Mouse (Mus musculus) kidney, embryonic 15.5 days (tissue): ENCODE results near the gene Zscan10. TPM values are rescaled to one million over a fixed set of nuclear protein-coding genes. Genes with fewer than 3 reads are reported as not detected.
A peak's percentile ranks its signal among the peaks of the same experiment; 100 is the strongest.

Experiments
- ATAC-seq: fragments of 200-750 bp; cut with Nextera tagmentation; replicated peaks from 2 replicates; pipeline ENCODE4 v1.8.0; 2017; ENCODE audit warnings: moderate TSS enrichment; ENCODE audit not compliant: low FRiP score
- H3K27ac ChIP-seq: fragments of 300-500 bp; sonication (generic); 2 replicates; pipeline ENCODE4 v1.5.1; 2015; ENCODE audit warnings: mild to moderate bottlenecking, inconsistent platforms
- H3K27me3 ChIP-seq: fragments of 300-500 bp; sonication (generic); 2 replicates; pipeline ENCODE4 v1.6.1; 2015; ENCODE audit warnings: inconsistent platforms
- H3K36me3 ChIP-seq: fragments of 300-500 bp; sonication (generic); 2 replicates; pipeline ENCODE4 v1.6.1; 2015; ENCODE audit warnings: inconsistent platforms
- H3K4me1 ChIP-seq: fragments of 300-500 bp; sonication (generic); 2 replicates; pipeline ENCODE4 v1.6.1; 2015; ENCODE audit warnings: inconsistent platforms
- H3K4me2 ChIP-seq: fragments of 300-500 bp; sonication (generic); 2 replicates; pipeline ENCODE4 v1.6.1; 2015; ENCODE audit warnings: moderate library complexity, mild to moderate bottlenecking, inconsistent platforms
- H3K4me3 ChIP-seq: fragments of 300-500 bp; sonication (generic); replicated peaks from 2 replicates; pipeline ENCODE4 v1.5.1; 2015; ENCODE audit warnings: mild to moderate bottlenecking, inconsistent platforms
- H3K9ac ChIP-seq: fragments of 300-500 bp; sonication (generic); 2 replicates; pipeline ENCODE4 v1.6.1; 2015; ENCODE audit warnings: mild to moderate bottlenecking, inconsistent platforms
- H3K9me3 ChIP-seq: fragments of 300-500 bp; sonication (generic); replicated peaks from 2 replicates; pipeline ENCODE4 v1.6.1; 2016; ENCODE audit warnings: inconsistent platforms
- WGBS: fragments of 180-500 bp; shearing (Covaris S2); methylation state at CpG from one replicate; pipeline ENCODE4 v1.1.7; 2015; ENCODE audit warnings: mixed read lengths; 5-methylcytosine and 5-hydroxymethylcytosine counted together
- polyA plus RNA-seq: library from polyadenylated mRNA; unstranded; fragments of >200 nt; fragmentation: Nextera tagmentation; extraction: Ambion mirVana; gene quantifications from 2 replicates; pipeline ENCODE4 v1.2.1, GENCODE M21; 2015

Zscan10 gene
- polyA plus RNA-seq, result not detected in 2 replicates

- peak within 1 kb of the TSS; percentile 79 for H3K4me2 ChIP-seq
- H3K27me3 ChIP-seq, result no peaks in the 10 kb centered on the region
- no peak for ATAC-seq
- WGBS, result 53% methylated on average over 15 of the region's 15 CpGs
- H3K4me1 ChIP-seq, result peaks cover 28% of the 10 kb centered on the region
- peak within 1 kb of the TSS; percentile 50 for H3K4me3 ChIP-seq
- no peaks in the 10 kb centered on the region for H3K9me3 ChIP-seq
- no peaks in the 10 kb centered on the region for H3K36me3 ChIP-seq
- peak within 1 kb of the TSS; percentile 94 for H3K27ac ChIP-seq
- H3K9ac ChIP-seq, result no peak within 1 kb of the TSS
Observed at GRCm38 (mm10) chr17:23600641-23601622, at the start of gene Zscan10. Gene Zscan10, plus strand, starts transcription at chr17:23600856.

- under 1% methylated on average over 15 of the region's 15 CpGs for WGBS
- H3K9me3 ChIP-seq, result no peaks in the 10 kb centered on the region
- H3K9ac ChIP-seq, result peak overlapping the region; percentile 57
- peaks cover 16% of the 10 kb centered on the region for H3K36me3 ChIP-seq
- H3K4me2 ChIP-seq, result peak overlapping the region; percentile 83
- H3K27ac ChIP-seq, result peak overlapping the region; percentile 88
- H3K4me1 ChIP-seq, result peaks cover 23% of the 10 kb centered on the region
- H3K4me3 ChIP-seq, result peak overlapping the region; percentile 69
- no peaks in the 10 kb centered on the region for H3K27me3 ChIP-seq
- peak; percentile 20 for ATAC-seq
Observed at GRCm38 (mm10) chr17:23550856-23551255, 49.8 kb upstream of the Zscan10 start.

DNA sequence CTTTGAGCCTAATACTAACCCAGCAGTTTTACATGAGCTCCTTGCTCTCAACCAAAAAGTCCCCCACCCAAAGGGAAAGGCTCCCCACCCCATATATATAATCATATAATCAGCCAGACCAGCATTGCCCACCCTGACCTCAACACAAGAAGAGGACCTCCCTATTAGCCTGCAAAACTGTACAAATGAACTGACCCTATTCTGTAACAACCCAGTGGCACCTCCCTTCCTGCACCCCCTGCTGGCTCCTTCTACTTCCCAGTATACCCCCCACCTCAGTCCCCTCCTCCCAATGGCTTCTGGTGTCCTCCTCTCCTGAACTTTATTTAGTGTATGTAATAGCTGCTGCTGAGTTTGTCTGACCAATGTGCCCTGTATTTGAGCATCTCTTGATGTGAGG is 49.2 kb upstream of the Zscan10 start:
- Histone ChIP-seq H3K4me3 (peak overlapping the region; percentile 69), H3K27me3 (no peaks in the 10 kb centered on the region), H3K9ac (peak overlapping the region; percentile 57; the same call in 1 of the 2 replicates), H3K4me1 (peaks cover 23% of the 10 kb centered on the region), H3K27ac (no peak overlapping the region), H3K36me3 (peaks cover 20% of the 10 kb centered on the region), H3K9me3 (no peaks in the 10 kb centered on the region), H3K4me2 (peak overlapping the region; percentile 83)
- no peak for ATAC-seq

DNA sequence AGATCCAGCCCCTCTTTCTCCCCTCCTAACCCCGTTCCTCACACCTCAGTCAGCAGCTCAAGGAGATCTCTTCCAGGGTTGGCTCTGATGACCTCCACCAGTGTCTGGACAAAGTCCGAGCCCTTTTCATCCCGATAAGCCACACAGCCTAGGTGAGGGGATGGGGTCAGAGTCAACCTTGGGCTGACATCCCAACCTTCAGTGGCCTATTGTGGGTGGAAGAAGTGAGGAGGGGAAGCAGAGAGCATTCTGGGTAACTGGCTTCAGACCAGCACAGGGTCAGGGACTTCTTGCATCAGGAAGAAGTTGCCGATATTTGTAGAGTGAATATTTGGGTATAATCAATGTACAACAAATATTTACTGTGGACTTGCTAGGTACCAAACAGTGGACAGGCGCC is 48.7 kb upstream of the Zscan10 start:
- Histone ChIP-seq H3K4me1 (peaks cover 23% of the 10 kb centered on the region), H3K4me3 (no peak overlapping the region), H3K27me3 (no peaks in the 10 kb centered on the region), H3K9me3 (no peaks in the 10 kb centered on the region), H3K4me2 (no peak overlapping the region), H3K36me3 (peaks cover 26% of the 10 kb centered on the region), H3K9ac (no peak overlapping the region), H3K27ac (no peak overlapping the region)
- no peak for ATAC-seq
- 65% methylated on average over 5 of the region's 5 CpGs for WGBS

DNA sequence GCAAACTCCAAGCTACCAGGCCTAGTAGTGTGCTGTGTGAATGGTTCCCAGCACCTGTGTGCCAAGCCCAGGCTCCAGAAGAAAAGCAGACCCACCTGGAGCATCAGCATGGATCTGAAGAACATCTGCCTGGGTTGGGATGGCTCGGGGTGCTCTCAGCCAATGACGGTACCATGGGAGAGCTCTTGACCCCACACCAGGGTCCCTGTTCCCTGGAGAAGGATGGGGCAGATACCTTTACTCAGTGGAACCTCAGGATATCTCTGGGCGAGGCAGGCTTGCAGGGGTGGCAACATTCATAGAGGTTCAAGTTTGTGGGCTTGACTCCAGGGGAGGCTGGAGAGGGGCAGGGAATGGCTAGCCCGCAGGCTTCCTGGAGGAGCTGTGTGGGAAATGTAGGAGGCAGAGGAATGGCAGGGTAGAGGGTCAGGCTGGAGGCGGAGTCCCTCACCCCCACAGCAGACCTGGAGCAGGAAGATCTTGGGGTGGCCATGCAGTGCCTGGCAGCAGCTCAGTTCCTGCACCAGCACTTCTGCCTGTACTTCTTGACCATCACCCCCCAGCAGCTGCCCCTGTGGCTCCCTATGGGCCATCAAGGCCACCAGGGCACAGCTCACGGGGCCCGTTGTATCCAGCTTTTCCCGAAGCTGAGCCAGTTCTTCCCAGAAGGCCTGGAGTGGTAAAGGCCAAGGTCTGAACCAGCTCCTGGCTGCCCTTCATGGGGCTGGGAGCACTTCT is 47.6 kb upstream of the Zscan10 start:
- H3K36me3 ChIP-seq, result peaks cover 37% of the 10 kb centered on the region
- no peak for ATAC-seq
- no peaks in the 10 kb centered on the region for H3K9me3 ChIP-seq
- H3K4me3 ChIP-seq, result no peak overlapping the region
- 87% methylated on average over 8 of the region's 8 CpGs for WGBS
- H3K4me1 ChIP-seq, result peaks cover 23% of the 10 kb centered on the region
- H3K4me2 ChIP-seq, result no peak overlapping the region
- H3K9ac ChIP-seq, result no peak overlapping the region
- H3K27me3 ChIP-seq, result no peaks in the 10 kb centered on the region
- H3K27ac ChIP-seq, result no peak overlapping the region

GRCm38 (mm10) chr17:23553634-23554120 is 47.0 kb upstream of the Zscan10 start:
- H3K27ac ChIP-seq, result no peak overlapping the region
- no peaks in the 10 kb centered on the region for H3K27me3 ChIP-seq
- no peak overlapping the region for H3K9ac ChIP-seq
- H3K4me2 ChIP-seq, result no peak overlapping the region
- no peaks in the 10 kb centered on the region for H3K9me3 ChIP-seq
- ATAC-seq, result no peak
- H3K36me3 ChIP-seq, result peaks cover 43% of the 10 kb centered on the region
- no peak overlapping the region for H3K4me3 ChIP-seq
- H3K4me1 ChIP-seq, result peaks cover 23% of the 10 kb centered on the region
- WGBS, result 71% methylated on average over 1 of the region's 1 CpGs

DNA sequence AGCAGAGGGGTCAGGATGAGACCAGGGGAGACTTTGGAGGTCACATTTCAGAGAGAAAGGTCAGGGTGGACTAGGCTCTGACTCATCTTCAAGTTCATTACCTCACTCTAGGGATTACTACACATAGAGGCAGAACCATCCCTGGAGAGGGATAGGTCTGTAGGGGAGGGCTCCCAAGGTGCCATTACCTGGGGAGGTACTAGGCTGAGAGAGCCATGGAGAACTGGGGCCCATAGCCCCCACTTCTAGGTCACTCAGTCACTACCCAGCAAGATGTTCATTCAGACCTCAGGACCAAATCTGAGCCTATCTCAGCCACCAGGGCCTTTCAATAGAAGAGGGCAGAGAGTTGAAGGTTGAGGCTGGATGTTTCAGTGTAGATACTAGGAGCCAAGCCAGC is 46.3 kb upstream of the Zscan10 start:
- Histone ChIP-seq H3K4me2 (no peak overlapping the region), H3K4me3 (no peak overlapping the region), H3K27me3 (no peaks in the 10 kb centered on the region), H3K4me1 (peaks cover 18% of the 10 kb centered on the region), H3K9me3 (no peaks in the 10 kb centered on the region), H3K9ac (no peak overlapping the region), H3K27ac (no peak overlapping the region), H3K36me3 (peaks cover 49% of the 10 kb centered on the region)
- ATAC-seq, result no peak

DNA sequence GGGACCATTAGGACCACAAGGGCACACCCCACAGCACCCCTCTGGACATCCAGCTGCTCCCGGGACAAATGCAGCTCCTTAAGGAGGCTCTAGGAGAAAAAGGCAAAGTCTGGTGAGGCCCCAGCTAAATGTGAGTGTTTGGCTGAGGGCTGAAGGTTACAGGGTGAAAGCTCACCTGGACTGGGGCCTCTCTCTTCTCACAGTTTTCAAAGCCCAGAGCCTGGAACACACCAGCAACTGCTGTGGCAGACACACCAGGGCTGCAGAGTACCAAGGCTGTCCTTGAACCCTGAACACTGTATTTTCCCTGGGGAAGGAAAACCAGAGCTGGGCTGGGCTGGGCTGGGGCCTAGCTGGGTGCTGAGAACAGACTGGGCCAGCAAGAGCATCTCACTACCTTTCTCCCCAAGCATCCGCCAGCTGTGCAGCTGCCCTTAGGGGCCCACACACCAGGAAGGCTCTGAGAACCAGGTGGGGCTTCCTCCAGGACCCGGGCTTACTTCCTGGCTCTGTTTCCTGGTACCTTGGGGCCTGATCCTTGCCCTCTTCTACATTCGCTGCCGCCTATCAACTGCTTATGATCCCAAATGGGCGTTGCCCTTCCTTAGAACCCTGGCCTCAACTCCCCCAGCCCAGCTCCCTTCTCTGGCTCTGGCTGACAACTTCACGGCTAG is 45.3 kb upstream of the Zscan10 start:
- H3K27ac ChIP-seq, result no peak overlapping the region
- 72% methylated on average over 7 of the region's 7 CpGs for WGBS
- H3K36me3 ChIP-seq, result peaks cover 58% of the 10 kb centered on the region
- H3K4me2 ChIP-seq, result no peak overlapping the region
- H3K4me1 ChIP-seq, result peaks cover 14% of the 10 kb centered on the region
- H3K4me3 ChIP-seq, result no peak overlapping the region
- H3K27me3 ChIP-seq, result no peaks in the 10 kb centered on the region
- H3K9ac ChIP-seq, result no peak overlapping the region
- ATAC-seq, result no peak
- no peaks in the 10 kb centered on the region for H3K9me3 ChIP-seq

GRCm38 (mm10) chr17:23559767-23560166 is 40.9 kb upstream of the Zscan10 start:
- peaks cover 67% of the 10 kb centered on the region for H3K36me3 ChIP-seq
- H3K27me3 ChIP-seq, result no peaks in the 10 kb centered on the region
- H3K4me2 ChIP-seq, result no peak overlapping the region
- H3K27ac ChIP-seq, result no peak overlapping the region
- 64% methylated on average over 11 of the region's 11 CpGs for WGBS
- peaks cover 15% of the 10 kb centered on the region for H3K4me1 ChIP-seq
- no peak overlapping the region for H3K9ac ChIP-seq
- H3K9me3 ChIP-seq, result no peaks in the 10 kb centered on the region
- ATAC-seq, result no peak
- H3K4me3 ChIP-seq, result no peak overlapping the region

DNA sequence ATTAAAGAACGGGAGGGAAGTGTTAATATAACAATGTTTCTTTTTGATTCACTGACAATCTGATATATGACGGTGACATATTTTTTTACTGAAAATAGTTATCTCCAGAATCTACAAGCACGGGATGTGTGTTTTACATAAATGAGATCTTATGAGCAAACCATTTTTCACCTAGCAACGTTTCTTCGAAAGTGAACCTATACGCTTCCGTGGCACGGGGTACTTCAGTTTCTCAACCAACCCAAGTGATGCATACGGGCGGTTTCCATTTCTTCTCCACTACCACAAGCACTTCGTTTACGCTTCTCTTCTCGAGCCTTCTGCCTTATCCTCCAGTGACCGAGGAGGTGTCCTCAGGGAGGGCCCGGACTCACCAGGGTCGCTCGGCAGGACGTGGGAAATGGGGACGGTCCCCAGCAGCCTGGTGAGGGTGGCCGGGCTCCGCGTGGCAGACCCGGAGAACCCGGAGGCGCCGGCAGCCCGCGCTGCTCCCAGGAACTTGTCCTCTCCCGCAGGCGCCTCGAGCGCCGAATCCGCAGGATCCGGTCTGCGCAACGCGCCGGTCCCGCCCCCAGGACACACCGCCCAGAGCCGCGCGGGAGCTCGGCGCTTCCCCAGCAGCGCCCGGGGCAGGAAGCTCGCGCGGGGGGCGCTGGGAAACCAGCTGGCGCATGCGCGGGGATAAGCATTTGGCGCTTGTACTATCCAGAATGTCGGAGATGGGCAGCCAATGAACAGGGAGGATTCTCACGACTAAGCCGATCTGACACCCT is 36.9 kb upstream of the Zscan10 start, which contains the start of gene Zfp213:
Zfp213 (minus strand) TSS at position 644 of the 773 bp plus-strand sequence.
- H3K4me2 ChIP-seq, result peak within 1 kb of the TSS; percentile 70
- H3K9me3 ChIP-seq, result no peaks in the 10 kb centered on the region
- H3K4me3 ChIP-seq, result peak within 1 kb of the TSS; percentile 65
- H3K27ac ChIP-seq, result peak within 1 kb of the TSS; percentile 95
- WGBS, result under 1% methylated on average over 52 of the region's 59 CpGs
- no peaks in the 10 kb centered on the region for H3K27me3 ChIP-seq
- peaks cover 28% of the 10 kb centered on the region for H3K36me3 ChIP-seq
- peak within 1 kb of the TSS; percentile 79 for H3K9ac ChIP-seq
- H3K4me1 ChIP-seq, result peaks cover 16% of the 10 kb centered on the region
- peak; percentile 97 for ATAC-seq

DNA sequence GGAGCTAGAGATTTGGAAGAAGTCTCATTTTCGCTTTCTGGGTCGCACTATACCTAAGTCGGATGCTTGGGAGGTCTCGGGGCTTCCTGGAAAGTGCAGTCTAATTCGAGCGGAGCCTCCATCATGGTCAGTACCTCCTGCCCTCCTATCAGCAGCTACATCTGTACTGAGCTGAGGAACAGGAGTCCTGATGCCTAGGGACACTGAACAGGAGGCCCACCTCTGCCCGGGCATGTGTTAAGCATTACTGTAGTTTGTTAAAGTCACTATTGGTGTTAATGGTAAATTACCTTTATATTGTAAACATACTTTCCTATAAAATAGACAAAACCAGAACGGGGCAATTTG is 36.3 kb upstream of the Zscan10 start:
- peaks cover 16% of the 10 kb centered on the region for H3K4me1 ChIP-seq
- H3K27me3 ChIP-seq, result no peaks in the 10 kb centered on the region
- peak overlapping the region; percentile 70 for H3K4me2 ChIP-seq
- ATAC-seq, result peak; percentile 84
- H3K27ac ChIP-seq, result peak overlapping the region; percentile 95
- peaks cover 23% of the 10 kb centered on the region for H3K36me3 ChIP-seq
- H3K9ac ChIP-seq, result peak overlapping the region; percentile 79
- H3K4me3 ChIP-seq, result peak overlapping the region; percentile 65
- 2% methylated on average over 8 of the region's 8 CpGs for WGBS
- no peaks in the 10 kb centered on the region for H3K9me3 ChIP-seq
